Mouse (Mus musculus) heart, adult 2 months (tissue): Measurements from ENCODE around the gene Vmn2r89. TPM values are rescaled to one million over a fixed set of nuclear protein-coding genes. Genes with fewer than 3 reads are reported as not detected.
"Not testable (repeated sequence)": the region's sequence is repeated elsewhere in the genome, so short reads cannot be mapped to it uniquely, and the experiment has no call there.

Experiments
- DNase-seq, 2 experiments: peaks; one replicate each; pipeline ENCODE4 v3.0.0; 2021
- H3K27ac ChIP-seq: fragments of 200-600 bp; 2 replicates; pipeline ENCODE4 v1.8.1; 2022
- H3K27me3 ChIP-seq: fragments of 200-500 bp; 2 replicates; pipeline ENCODE4 v1.6.1; 2012; ENCODE audit warnings: mild to moderate bottlenecking, low read length, inconsistent platforms, mixed read lengths; ENCODE audit not compliant: control insufficient read depth, insufficient read depth
- H3K36me3 ChIP-seq: fragments of 200-500 bp; 2 replicates; pipeline ENCODE4 v1.6.1; 2012; ENCODE audit warnings: low read length, inconsistent platforms; ENCODE audit not compliant: control insufficient read depth, insufficient read depth
- H3K4me1 ChIP-seq: fragments of 200-500 bp; 2 replicates; pipeline ENCODE4 v1.6.1; 2011; ENCODE audit warnings: low read length; ENCODE audit not compliant: control insufficient read depth, insufficient read depth
- H3K4me3 ChIP-seq: fragments of 200-600 bp; 2 replicates; pipeline ENCODE4 v1.8.1; 2022
- H3K79me2 ChIP-seq: fragments of 200-500 bp; replicated peaks from 2 replicates; pipeline ENCODE4 v1.6.1; 2012; ENCODE audit warnings: mild to moderate bottlenecking, inconsistent platforms, low read length, moderate library complexity, mixed read lengths; ENCODE audit not compliant: control insufficient read depth, insufficient read depth
- H3K9ac ChIP-seq: fragments of 200-500 bp; 2 replicates; pipeline ENCODE4 v1.6.1; 2012; ENCODE audit warnings: low read depth, mild to moderate bottlenecking, control low read depth, inconsistent platforms, low read length, mixed read lengths
- CTCF ChIP-seq: fragments of 200-600 bp; IDR thresholded peaks from 2 replicates; pipeline ENCODE4 v1.8.1; 2022; ENCODE audit warnings: antibody characterized with exemption, mild to moderate bottlenecking, moderate library complexity
- EP300 ChIP-seq: fragments of 200-500 bp; IDR thresholded peaks from 2 replicates; pipeline ENCODE4 v1.6.1; 2011; ENCODE audit warnings: low read depth, low read length, control low read depth; ENCODE audit not compliant: insufficient read depth
- POLR2A ChIP-seq: fragments of 200-500 bp; IDR thresholded peaks from 2 replicates; pipeline ENCODE4 v1.6.1; 2011; ENCODE audit warnings: mild to moderate bottlenecking, low read depth, low read length, control low read depth; ENCODE audit not compliant: insufficient read depth
- WGBS: fragments of 180-500 bp; shearing (Covaris S2); methylation state at CpG from one replicate; pipeline ENCODE4 v1.1.7; 2018; 5-methylcytosine and 5-hydroxymethylcytosine counted together
- intact Hi-C: fragments of 180-260 bp; cut with DNase I; formaldehyde crosslinking; loops from one replicate; pipeline ENCODE4 v1.15.1; 2025
- long read RNA-seq: library from polyadenylated mRNA; stranded (forward); transcript quantifications from one replicate; pipeline ENCODE4 v2.0.0, GENCODE M21; 2021
- polyA plus RNA-seq: library from polyadenylated mRNA; depleted of rRNA; stranded (reverse); fragments of >200 nt; gene quantifications from 2 replicates; pipeline ENCODE4 v1.2.3, GENCODE M21; 2012; rRNA removed
- total RNA-seq, 2 experiments: library from RNA; stranded (reverse); gene quantifications; 2 replicates each; pipeline ENCODE4 v1.2.3; 2021

The Vmn2r89 gene
- total RNA-seq (not detected), polyA plus RNA-seq (not detected in 2 replicates)
- long read RNA-seq, result 0 reads

DNA sequence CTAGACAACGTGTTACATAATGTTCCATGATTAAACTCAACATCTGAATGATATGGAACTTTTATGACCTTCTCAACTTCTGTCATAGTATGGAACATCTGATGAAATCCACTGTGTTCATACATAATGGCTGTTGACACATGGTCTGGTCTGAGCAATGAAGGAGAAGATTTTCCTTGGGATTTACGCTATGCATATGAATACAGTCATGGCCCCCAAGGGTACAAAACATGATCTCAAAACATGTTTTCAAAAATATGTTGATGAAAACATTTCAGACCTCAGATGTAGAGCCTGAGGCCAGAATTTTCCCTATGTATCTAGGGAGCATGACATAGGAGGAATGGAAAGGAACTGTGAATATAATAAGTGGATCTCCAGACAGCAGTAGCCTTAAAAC lies at the start of gene Vmn2r89:
TSS of gene Vmn2r89 (plus strand) at position 301 of the 400 bp plus-strand sequence.
- not testable (repeated sequence) for H3K79me2 ChIP-seq

DNA sequence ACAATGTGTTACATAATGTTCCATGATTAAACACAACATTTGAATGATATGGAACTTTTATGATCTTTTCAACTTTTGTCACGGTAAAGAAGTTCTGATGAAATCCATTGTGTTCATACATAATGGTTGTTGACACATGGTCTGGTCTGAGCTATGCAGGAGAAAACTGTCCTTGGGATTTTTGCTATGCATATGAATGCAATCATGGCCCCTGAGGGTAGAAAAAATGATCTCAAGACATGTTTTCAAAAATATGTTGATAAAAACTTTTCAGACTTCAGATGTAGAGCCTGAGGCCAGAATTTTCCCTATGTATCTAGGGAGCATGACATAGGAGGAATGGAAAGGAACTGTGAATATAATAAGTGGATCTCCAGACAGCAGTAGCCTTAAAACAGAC lies 41.1 kb upstream of the Vmn2r89 start, which contains the start of gene Vmn2r88:
TSS of gene Vmn2r88 (plus strand) at position 301 of the 400 bp plus-strand sequence.
- WGBS, result 88% methylated on average over 1 of the region's 1 CpGs
- intact Hi-C loops, result no loop called here
- DNase-seq, result no peak
- Histone ChIP-seq H3K79me2 (no peaks in the 10 kb centered on the region), H3K9ac (no peak within 1 kb of the TSS), H3K27ac (no peak within 1 kb of the TSS), H3K4me3 (no peak within 1 kb of the TSS), H3K27me3 (no peaks in the 10 kb centered on the region), H3K4me1 (no peaks in the 10 kb centered on the region), H3K36me3 (no peaks in the 10 kb centered on the region)
- TF ChIP-seq CTCF, result no peak

More for the DNA sequence above, at the start of gene Vmn2r89:
- intact Hi-C loops, H3K4me3 ChIP-seq, H3K27ac ChIP-seq, DNase-seq, H3K27me3 ChIP-seq, H3K4me1 ChIP-seq, H3K36me3 ChIP-seq, H3K9ac ChIP-seq: not testable (repeated sequence)
- 74% methylated on average over 2 of the region's 2 CpGs for WGBS

DNA sequence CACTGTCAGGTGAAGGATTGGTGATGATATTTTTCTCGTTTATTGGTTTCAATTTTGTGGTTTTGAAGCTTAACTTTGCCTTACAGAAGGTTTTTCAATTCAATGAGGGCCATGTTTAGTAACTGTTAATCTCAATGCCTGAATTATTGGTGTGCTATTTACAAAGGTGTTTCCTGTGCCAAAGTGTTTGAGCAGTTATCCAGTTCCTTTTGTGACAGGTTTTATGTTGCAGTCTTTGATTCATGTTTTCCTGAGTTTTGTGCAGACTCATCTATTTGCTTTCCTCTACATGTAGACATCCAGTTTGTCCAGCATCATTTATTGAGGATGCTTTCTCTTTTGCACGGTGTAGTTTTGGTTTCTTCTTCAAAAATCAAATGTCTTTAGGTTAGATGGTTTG lies 27.8 kb upstream of the Vmn2r89 start:
- TF ChIP-seq POLR2A (no peak), CTCF (no peak), EP300 (no peak)
- intact Hi-C loops, result no loop called here
- H3K4me3 ChIP-seq, result no peak overlapping the region
- DNase-seq, result no peak
- no peak overlapping the region for H3K27ac ChIP-seq
- no peaks in the 10 kb centered on the region for H3K36me3 ChIP-seq
- H3K4me1 ChIP-seq, result no peaks in the 10 kb centered on the region
- no peak overlapping the region for H3K9ac ChIP-seq
- 46% methylated on average over 2 of the region's 2 CpGs for WGBS
- no peaks in the 10 kb centered on the region for H3K27me3 ChIP-seq
- H3K79me2 ChIP-seq, result no peaks in the 10 kb centered on the region

DNA sequence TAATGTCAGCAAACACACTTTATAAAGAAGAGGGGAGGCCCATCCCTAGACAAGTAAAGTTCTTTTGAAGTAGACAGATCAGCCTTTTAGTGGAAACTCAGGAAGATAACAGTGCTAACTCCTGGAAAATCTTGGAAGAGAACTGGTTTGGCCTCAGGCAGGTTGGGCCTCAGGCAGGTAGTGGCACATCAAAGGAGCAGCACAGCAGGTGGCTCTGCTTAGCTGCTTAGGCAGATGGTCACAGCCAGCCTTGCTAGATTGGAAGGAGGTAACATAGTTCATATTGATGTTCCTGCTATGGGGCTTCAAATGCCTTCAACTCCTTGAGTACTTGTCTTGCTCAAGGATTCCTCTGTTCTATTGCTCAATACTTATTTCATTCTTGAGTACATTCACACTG lies 21.5 kb upstream of the Vmn2r89 start:
- intact Hi-C loops, H3K27ac ChIP-seq, H3K27me3 ChIP-seq, H3K79me2 ChIP-seq, DNase-seq, H3K4me3 ChIP-seq, H3K9ac ChIP-seq, H3K36me3 ChIP-seq, H3K4me1 ChIP-seq: not testable (repeated sequence)

DNA sequence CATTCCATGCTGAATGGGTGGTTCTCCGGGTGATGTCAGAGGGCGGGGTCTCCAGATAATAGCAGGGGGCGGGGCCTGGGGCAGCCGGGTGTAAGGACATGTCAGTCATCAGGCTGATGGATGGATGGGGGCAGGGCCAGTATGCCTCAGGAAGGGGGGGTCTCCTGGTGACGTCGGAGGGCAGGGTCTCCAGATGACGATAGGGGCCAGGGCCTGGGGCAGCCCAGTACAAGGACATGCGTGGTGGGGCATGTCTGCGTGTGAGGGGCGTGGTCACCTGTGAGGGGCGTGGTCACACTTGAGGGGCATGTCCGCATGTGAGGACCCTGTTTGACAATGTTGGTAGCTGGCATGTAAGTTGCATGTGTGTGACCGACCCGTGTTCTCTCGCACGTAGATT lies 17.1 kb upstream of the Vmn2r89 start:
- H3K27ac ChIP-seq, result no peak overlapping the region
- H3K4me1 ChIP-seq, result no peaks in the 10 kb centered on the region
- no peaks in the 10 kb centered on the region for H3K36me3 ChIP-seq
- no peak for TF ChIP-seq POLR2A
- TF ChIP-seq CTCF, result no peak
- TF ChIP-seq EP300, result no peak
- intact Hi-C loops, result no loop called here
- H3K27me3 ChIP-seq, result no peaks in the 10 kb centered on the region
- WGBS, result 89% methylated on average over 16 of the region's 16 CpGs
- no peak for DNase-seq
- H3K9ac ChIP-seq, result no peak overlapping the region
- H3K4me3 ChIP-seq, result no peak overlapping the region
- no peaks in the 10 kb centered on the region for H3K79me2 ChIP-seq

DNA sequence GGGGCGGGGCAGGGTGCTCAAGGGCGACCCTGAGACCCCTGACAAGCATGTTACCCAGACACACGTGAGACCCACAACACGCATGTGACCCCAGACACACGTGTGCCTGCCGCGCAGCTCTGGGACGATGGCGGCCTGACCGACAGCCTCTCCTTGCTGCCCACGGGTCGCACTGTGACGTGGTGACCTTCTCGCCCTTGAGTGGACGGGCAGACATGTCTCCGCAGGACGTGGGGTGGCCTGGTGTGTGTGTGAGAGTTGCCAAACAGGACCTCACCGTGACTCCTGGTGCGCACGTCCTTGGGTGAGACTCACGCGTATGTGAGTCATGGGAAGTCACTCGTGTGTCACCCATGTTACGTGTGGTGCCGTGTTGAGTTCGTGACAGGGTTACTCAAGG lies 16.6 kb upstream of the Vmn2r89 start:
- no peaks in the 10 kb centered on the region for H3K79me2 ChIP-seq
- WGBS, result 95% methylated on average over 26 of the region's 26 CpGs
- TF ChIP-seq POLR2A, result no peak
- no peak for TF ChIP-seq CTCF

DNA sequence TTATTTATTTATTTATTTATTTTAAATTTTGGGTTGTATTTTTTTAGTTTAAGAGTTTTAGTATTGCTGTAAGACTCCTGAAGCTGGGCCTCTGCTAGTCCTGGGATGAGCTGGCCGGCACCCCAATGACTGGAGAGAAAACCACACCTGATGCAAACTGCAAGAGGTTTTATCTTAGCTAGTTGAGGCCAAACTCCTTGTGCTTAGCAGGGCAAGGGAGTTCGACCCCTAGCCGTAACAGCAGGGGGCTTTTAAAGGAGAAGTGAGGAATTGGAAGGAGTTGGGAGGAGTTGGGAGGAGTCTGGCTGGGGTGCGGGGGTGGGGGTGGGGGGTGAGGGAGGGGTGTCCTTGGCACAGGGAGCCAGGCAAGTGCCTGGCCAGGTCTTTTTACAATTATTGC lies 12.7 kb upstream of the Vmn2r89 start:
- DNase-seq, result no peak
- intact Hi-C loops, result no loop called here
- Histone ChIP-seq H3K4me1 (no peaks in the 10 kb centered on the region), H3K27me3 (no peaks in the 10 kb centered on the region), H3K9ac (no peak overlapping the region), H3K79me2 (no peaks in the 10 kb centered on the region), H3K36me3 (no peaks in the 10 kb centered on the region), H3K27ac (no peak overlapping the region), H3K4me3 (no peak overlapping the region)
- TF ChIP-seq EP300, result no peak
- no peak for TF ChIP-seq POLR2A
- no peak for TF ChIP-seq CTCF
- WGBS, result 86% methylated on average over 4 of the region's 4 CpGs

More for the DNA sequence above, 16.6 kb upstream of the Vmn2r89 start:
- no peak overlapping the region for H3K4me3 ChIP-seq
- H3K4me1 ChIP-seq, result no peaks in the 10 kb centered on the region
- no peak for DNase-seq
- no peaks in the 10 kb centered on the region for H3K36me3 ChIP-seq
- intact Hi-C loops, result no loop called here
- no peak overlapping the region for H3K27ac ChIP-seq
- no peaks in the 10 kb centered on the region for H3K27me3 ChIP-seq
- no peak overlapping the region for H3K9ac ChIP-seq
